Mouse (Mus musculus) liver, postnatal 0 days (tissue): Measurements from ENCODE around the gene Plcxd1.

ENCODE experiments used
- CTCF ChIP-seq: sonication (generic); IDR thresholded peaks from 2 replicates; pipeline ENCODE4 v1.5.1; 2016; ENCODE audit warnings: antibody characterized with exemption, low read depth
- EP300 ChIP-seq: IDR thresholded peaks from 2 replicates; pipeline ENCODE4 v1.6.1; 2016; ENCODE audit warnings: antibody characterized with exemption, low read depth, mild to moderate bottlenecking

DNA sequence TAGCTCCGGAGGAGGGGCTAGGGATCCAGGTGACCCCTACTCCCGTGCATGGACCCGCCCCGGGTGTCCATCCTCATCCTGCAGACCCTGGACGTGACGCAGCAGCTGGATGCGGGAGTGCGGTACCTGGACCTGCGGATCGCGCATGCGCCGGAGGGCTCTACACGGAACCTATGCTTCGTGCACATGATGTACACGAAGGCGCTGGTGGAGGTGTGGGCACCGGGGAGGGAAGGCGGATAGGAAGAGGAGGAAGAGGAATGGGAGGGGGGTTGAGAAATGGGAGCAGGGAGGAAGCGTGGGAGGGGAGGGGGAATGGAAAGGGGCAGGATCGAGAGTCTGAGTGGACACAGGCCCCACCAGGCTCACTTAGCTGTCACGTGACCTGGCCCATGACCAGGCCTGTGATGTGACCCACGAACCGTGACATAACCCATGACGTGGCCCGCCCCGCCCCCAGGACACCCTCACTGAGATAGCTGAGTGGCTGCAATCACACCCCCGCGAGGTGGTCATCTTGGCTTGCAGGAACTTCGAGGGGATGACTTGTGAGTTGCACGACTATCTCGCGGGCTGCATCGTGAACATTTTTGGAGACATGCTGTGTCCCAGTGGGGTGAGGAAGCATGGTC lies 2.1 kb downstream of the Plcxd1 start:
- TF ChIP-seq CTCF (no peak), EP300 (no peak)
